Mouse (Mus musculus) G1E (cell line): ENCODE measurements around the gene Svbp.

ENCODE experiments used
- CTCF ChIP-seq: IDR thresholded peaks from 2 replicates; pipeline ENCODE4 v1.5.1; 2012; ENCODE audit warnings: low read depth, low read length, inconsistent platforms, mixed read lengths
- POLR2AphosphoS5 ChIP-seq: IDR thresholded peaks from 2 replicates; pipeline ENCODE4 v1.6.1; 2012; ENCODE audit warnings: low read depth, low read length, inconsistent platforms; ENCODE audit not compliant: insufficient replicate concordance

- no peak for TF ChIP-seq CTCF
- no peak for TF ChIP-seq POLR2AphosphoS5
These were observed 6.9 kb upstream of the Svbp start for GRCm38 (mm10) chr4:119188060-119188785.
